Mouse (Mus musculus): Measurements from ENCODE around the gene Actl7a.

Actl7a gene

DNA sequence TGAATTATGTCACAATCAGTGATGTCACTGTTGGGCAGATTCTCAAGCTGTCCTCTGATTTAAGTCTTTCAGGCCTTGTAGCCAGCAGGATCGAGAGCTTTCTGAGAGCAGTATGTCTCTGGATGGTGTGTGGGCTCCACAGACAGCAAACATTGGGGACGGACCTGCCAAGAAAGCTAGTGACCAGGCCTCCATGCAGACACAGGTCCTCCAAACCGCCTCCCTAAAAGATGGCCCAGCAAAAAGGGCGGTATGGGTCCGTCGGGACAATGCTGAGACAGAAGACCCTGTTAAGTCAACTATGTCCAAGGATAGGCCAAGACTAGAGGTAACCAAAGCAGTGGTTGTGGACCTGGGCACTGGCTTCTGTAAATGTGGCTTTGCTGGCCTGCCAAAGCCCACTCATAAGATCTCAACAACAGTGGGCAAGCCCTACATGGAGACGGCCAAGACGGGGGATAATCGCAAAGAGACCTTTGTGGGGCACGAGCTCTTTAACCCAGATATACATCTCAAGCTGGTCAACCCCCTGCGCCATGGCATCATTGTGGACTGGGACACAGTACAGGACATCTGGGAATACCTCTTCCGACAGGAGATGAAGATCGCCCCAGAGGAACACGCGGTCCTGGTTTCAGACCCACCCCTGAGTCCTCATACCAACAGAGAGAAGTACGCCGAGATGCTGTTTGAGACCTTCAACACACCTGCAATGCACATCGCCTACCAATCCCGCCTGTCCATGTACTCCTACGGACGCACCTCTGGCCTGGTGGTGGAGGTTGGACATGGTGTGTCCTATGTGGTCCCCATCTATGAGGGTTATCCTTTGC is at the start of gene Actl7a:
Gene Actl7a, plus strand, starts transcription at position 51 of the 833 bp plus-strand sequence.
- CTCF ChIA-PET: no interaction called here

DNA sequence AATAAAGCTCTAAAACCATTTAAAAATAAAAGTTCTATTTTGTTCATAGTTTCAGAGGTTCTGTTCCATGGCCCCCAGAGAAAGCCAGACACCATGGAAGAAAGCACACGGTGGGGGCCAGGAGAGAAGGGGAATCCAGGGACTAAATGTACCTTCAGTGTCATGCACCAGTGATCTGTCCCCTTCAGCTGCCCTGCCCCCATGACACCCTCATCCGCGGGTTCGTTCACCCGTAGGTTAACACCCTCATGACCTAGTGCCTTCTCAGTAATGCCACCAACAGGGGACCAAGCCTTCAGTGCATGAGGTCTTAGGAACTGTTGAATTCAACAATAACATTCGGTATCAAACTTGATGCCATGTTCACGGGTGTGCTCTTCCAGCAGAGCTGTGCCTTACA is 46.8 kb upstream of the Actl7a start:
- CTCF ChIA-PET: no interaction called here

DNA sequence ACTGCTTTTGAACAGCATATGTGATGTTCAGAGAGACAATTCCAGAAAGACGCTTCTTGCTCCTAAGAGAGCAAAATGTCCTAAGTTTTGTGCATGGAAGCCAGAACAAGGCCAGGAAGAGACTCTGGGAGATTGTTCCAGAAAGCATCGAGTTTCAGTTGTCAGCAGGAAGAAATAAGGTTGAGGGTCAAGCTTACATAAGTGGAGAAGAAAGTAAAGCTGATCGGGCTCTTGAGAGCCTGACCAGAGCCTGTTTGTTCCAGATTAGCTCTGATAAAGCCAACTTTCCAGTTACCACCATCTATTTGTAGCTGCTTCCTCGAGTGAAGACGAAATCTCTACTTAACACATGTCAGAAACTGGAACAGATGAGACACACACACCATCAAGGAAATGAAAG is 44.5 kb upstream of the Actl7a start:
- CTCF ChIA-PET: no interaction called here

DNA sequence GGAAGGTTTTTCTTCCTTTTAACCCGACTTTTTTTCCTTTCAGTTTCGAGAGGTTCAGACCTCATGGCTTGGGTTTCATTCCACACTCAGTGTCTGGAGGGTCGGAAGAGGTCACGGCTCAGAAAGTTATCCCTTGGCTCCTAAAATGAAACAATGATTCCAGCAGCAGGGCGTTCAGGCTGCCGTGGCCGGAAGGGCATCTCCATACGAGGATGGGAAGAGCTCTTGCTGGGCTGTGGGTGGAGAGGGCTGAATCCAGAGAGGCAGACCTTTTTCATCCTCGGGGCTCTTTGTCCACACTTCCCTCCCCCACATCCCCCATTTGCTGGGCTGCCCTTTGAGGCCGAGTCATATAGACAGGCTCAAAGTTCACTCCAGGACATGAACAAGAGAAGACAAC is 41.0 kb upstream of the Actl7a start:
- CTCF ChIA-PET: no interaction called here

DNA sequence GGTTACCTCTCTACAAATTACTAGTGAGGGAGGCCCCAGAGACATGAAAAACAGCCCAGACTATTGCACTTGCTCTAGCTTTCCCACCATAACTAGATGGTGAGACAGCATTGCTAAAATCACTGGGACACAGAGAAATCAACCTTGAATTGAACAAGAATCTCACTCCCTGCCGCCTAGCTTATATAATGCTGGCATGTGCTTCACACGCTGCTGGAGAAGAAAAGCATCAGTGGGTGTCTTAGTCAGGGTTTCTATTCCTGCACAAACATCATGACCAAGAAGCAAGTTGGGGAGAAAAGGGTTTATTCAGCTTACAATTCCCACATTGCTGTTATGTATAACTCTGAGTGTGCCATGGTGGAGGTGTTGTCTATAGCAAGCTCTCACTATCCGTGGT is 30.1 kb upstream of the Actl7a start:
- CTCF ChIA-PET: interaction anchor here (0.5 kb wide), 1 partner anchor 657 kb away, joined by 6 read pairs; no protein-coding TSS in a partner anchor

DNA sequence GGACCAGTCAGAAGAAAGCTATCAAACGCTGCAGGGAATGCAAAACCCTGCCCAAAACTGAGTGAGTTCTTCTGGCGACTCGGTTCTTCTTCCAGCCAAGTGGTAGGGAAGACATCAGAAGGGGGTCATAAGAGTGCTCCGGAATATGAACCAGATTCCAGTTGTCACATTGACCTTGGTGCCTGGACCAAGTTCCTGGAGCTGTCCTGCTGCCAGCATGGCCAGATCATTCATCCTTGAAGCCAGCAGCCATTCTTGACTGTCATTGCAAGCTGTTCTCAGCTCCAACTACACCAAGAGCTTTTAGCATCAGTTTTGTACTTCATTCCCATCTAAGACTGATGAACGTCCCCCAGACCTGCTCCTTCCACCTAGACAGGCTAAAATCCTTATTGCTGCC is 26.4 kb upstream of the Actl7a start:
- CTCF ChIA-PET: no interaction called here

DNA sequence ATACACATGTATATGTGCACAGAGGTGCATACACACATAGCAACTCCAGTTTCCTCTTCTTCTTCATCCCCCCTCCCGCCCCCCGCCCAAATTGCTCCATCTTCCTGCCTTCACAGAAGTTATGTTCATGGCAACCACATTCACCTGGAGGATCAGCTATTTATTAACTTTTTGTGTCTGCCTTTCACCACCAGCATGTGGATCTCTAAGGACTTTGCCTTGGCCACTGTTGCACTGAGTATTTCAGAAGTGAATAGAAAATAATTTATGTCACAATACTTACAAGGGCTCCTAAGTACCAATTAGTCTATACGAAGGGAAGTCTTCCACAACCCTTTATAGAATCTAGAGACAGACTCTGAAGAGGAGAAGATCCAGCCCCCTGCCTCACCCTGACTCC is 25.3 kb upstream of the Actl7a start:
- CTCF ChIA-PET: no interaction called here

DNA sequence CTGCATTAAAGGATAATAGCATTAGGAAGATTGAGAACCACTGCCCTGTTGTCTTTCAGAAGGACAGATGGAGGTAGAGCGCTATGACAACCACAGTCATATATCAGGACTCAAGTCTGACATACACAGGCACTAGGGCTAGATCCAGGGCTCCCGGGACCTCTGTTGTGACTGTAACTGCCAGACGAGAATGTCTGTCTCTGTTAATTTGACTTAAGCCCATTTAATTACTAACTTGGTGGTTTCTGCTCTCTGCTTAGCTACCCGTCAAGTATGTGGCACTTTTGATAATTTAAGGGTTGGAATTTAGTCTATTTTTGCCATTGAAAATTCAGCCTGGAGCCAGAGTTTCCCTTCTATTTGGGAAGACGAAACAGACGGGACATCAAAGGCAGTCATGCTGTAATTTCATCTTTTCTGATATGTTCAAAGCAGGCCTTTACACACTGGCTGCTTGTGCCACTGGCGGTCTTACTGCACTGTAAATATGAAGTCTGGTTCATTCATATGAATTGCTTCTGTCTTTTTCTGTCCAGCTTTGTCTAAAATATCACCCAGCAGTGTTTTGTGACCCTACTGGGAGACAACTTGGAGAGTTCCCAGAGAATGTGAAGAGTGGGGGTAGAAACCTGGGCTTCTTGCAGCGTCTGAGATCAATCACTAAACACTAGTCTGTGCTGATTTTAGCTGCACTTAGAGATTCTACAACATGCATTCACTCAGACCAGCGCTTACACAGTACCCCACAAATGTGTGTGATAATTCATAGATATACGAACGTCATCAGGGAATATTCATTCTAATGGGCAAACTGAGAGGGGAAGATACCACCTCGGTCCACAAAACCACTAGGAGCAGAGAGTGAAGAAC is 24.4 kb upstream of the Actl7a start:
- CTCF ChIA-PET: no interaction called here

DNA sequence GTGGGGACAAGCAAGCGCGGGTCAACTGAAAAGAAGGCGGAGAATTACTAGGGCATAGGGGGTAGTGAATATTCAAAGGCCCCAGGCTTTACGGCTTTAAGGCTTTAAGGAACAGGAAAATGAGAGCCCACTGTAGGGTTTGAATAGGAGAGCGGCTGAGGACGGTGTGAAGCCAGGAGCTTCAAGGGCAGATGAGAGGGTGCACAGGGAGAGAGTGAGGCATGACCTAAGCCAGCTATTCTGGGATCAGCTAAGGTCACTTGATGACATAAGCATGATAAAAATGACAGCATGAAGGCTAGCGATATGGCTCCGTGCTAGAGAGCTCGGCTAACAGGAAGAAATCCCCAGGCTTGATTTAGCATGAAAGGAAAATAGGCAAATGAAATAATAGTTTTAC is 23.8 kb upstream of the Actl7a start:
- CTCF ChIA-PET: no interaction called here

DNA sequence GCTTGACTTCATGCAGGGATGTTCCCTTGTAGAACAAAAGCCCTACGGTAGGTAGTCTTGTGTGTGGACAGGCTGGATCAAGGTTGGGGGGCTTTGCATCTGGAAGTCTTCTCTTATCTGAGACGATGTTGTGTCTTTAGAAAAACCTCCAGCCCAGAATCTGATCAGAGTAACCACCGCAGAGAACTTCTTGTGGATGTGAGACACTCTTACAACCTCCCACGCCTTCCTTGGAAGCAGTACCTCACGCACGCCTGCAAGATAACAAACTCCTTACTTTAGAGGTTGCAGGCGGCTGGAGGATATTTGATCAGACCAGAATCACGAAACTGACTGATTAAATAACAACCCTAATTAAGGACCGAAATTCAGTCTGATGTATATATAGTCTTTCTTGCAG is 22.8 kb upstream of the Actl7a start:
- CTCF ChIA-PET: no interaction called here

DNA sequence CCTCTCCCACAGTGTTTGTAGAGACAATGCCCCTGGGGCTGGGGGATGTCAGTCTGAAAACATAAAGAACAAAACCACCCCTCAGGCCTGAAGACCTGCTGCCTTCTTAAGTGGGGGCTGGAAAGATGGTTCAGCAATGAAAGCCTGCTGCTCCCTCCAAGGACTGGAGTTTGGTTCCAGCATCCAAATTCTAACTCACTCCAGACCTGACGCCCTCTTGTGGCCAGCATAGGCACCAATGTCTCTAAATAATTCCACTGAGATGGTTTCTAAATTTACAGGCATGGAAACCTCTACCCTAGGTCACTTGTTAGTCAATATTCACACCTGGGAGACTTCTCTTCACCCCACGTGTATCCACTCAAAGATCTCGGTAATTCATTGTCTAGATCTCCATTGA is 21.7 kb upstream of the Actl7a start:
- CTCF ChIA-PET: no interaction called here

DNA sequence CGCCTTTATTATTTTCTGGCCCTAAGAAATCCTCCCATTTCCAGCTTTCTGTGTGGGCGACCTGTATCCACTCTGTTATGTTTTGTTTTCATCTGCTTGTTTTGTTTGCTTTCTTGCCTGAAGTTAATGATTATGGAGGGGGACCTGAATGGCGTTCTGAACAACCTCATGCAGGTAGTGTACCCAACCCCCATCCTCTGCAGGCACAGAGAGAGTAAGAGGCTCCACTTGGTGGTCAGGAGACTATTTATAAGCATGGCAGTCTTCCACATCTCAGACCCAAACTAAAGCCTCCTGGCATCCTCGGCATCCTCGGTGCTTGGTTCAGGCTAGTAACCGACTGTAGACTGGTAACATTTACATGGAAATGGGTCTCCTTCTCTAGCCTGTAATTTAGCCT is 20.9 kb upstream of the Actl7a start:
- CTCF ChIA-PET: no interaction called here

DNA sequence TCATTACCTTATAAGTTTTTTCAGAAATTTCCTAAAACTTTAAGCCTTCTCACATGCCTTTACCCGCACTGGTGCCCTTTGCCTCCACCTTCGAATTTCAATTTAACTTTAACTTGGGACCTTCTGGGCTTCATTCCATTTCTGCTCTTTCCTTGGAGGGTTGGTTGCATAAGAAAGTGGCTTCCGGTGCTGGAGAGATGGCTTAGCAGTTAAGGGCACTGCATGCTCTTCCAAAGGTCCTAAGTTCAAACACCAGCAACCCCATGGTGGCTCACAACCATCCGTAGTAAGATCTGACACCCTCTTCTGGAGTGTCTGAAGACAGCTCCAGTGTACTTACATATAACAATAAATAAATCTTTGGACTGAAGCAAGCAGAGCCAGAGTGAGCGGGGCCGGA is 20.0 kb upstream of the Actl7a start:
- CTCF ChIA-PET: no interaction called here

DNA sequence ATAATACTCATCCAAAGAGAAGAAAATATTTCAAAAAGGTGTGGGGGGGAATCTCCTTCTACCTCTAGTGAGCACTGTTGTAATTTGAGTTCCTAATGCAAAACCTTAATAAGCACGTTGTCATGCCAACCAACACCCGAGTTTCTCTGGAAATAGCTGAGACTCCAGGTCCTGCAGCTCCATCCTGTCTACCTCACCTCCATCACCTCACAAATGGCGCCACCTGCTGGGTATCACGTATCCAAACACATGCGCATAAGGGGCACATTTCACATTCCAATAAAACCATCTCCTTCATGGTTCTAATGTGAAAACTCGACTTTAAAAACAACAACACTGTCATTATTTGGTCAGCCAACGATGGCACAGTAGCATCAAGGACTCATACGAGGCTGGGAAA is 17.4 kb upstream of the Actl7a start:
- CTCF ChIA-PET: no interaction called here

DNA sequence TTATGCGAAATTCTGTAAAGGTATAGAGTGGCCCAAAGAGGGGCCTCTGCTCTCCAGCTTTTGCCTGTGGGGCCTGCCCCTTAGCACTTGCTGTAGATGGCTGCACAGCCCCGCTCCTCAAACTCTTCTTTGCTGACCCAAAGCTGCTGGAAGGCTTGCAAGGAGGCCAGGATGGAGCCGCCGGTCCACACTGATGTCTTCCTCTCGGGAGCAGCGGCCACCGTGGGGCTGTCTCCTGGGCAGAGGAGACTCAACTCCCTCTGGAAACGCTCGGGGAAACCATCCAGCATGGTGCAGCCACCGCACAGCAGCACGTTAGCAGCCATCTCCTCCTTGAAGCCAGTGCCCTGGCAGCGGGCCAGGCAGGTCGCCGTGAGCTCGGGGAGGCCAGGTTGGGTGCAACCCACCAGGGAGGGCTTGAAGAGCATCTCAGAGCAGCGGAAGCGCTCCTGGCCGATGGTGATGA is 3.2 kb upstream of the Actl7a start, which contains the start of gene Gm26657:
Gene Gm26657, plus strand, starts transcription at position 51 of the 466 bp plus-strand sequence.
- CTCF ChIA-PET: no interaction called here

DNA sequence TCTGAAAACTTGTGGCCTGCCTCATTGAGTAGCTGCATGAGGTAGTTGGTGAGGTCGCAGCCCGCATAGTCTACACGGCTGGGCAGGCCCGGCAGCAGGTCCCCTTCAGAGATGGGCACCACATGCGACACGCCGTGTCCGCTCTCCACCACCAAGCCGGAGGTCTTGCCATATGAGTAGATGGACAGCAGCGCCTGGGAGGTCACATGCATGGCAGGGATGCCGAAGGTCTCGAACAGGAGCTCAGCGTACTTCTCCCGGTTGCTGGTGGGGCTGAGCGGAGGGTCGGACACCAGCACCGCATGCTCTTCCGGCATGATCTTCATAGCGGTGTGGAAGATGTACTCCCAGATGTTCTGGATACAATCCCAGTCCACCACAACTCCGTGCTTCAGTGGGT is 2.6 kb upstream of the Actl7a start:
- CTCF ChIA-PET: no interaction called here

DNA sequence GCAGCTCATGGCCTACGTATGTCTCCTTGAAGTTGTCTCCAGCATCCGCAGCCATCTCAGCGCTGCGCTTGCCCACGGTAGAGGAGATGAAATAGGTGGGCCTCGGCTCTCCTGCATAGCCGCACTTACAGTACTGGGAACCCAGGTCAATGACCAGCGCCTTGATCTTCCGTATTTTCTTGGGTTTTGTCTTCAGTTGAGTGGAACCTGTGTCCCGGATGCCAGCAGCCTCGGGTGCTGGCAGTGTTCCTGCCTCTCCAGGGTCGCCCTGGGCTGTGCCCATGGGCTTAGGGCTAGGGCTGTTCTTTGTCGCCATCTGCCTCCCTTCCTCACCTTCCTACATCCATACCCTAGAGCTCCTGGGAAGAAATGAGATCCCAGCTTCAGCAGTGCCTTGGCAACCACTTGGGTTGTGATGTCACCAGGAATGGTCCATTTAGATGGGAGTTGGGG is 2.1 kb upstream of the Actl7a start, which contains the start of gene Actl7b:
Gene Actl7b, minus strand, starts transcription at position 403 of the 453 bp plus-strand sequence.
- CTCF ChIA-PET: no interaction called here

DNA sequence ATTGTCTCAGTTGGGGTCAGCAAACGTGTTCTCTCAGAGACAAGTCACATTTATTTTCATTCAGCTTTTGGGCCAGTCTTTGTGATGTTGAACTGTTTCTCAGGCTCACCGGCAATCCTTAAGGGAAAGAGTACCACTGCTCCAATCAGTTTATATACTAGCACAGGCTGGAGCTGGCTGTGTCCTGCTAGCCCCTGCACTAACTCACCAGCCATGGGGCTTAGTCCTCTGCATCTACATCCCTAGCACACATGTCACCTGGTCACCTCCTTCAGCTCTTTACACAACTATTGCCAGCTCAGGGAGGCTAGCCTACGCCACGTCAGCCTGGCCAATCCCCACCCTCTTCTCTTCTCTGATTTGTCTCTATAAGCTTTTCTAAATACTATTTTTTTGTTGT is 515 bp upstream of the Actl7a start:
- CTCF ChIA-PET: no interaction called here

DNA sequence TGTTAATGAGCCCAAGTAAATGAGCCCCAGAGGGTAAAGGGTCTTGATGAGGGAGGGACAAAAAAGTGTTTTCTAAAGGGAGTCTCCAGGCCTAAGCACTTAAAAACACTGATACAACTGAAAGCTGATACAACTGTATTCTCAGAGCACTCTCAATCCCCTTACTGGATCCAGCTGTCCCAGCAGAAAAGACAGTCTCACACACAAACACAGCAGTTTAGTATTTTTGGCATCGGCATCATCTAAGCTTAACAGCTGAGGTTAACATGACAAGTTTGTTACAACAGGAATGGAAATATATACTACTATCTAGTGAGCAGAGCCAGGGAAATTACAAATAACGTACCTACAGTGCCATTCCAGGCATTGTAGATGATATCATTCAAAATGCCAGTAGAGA is 3.1 kb downstream of the Actl7a start:
- CTCF ChIA-PET: no interaction called here

DNA sequence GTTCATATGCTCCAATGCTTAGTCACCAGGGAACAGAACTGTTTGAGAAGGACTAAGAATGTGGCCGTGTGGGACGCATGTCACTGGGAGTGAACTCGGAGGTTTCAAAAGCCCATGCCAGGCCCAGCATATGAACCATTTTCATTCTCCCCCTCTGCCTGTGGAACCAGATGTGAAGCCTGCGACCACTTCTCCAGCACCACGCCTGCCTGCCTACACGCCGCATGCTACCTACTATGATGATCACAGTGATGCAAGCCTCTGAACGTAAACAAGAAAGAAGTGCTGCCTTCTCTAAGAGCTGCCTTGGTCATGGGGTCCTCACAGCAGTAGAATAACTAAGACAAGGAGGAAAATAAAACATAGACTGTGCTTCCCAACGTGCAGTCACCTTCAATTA is 4.2 kb downstream of the Actl7a start:
- CTCF ChIA-PET: no interaction called here

DNA sequence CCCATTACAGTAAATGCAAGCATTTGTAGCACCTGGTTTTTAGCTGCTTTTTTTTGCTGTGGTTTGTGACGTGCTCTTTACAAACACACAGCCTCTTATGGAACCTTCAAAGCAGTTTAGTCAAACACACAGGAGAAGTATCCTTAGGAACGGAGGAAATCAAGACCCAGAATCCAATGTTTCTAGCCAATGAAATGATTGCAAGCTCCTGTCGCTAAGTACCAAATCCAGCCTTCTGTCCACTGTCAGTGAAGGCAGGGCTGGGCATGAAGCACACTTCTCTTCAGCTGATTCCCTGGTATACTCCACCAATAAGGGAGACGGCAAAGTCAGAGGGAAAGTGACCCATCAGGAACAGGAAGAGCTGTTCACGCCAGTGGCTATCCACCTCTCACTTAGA is 12.8 kb downstream of the Actl7a start:
- CTCF ChIA-PET: no interaction called here

DNA sequence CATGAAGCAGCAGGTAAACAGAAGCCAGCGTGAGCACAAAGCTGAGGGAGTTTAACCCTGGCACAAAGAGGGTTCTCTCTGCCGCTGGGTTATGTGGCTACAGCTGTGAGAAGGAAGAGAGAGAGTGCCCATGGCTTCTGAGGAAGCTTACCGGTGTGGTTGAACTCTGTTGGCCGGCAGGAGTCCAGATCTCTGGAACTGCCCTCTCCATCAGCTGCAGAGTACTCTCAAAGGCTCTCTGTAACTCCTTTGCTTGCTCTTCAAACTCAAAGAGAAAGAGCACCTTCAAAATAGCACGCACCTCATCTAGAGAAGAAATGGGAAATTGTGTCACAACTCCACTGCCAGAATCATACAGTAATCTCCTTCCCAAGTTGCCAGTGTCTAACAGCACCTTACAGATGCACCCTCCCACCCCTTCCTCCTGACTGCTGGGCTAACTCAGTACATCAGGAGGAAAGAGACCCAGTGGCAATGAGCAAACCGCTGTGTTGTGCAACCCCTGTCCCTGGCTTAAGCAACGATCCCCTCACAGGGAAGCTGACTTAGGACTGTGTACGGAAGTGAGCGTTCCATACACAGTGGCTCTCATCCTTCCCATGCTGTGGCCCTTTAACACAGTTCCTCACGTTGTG is 13.9 kb downstream of the Actl7a start:
- CTCF ChIA-PET: no interaction called here

DNA sequence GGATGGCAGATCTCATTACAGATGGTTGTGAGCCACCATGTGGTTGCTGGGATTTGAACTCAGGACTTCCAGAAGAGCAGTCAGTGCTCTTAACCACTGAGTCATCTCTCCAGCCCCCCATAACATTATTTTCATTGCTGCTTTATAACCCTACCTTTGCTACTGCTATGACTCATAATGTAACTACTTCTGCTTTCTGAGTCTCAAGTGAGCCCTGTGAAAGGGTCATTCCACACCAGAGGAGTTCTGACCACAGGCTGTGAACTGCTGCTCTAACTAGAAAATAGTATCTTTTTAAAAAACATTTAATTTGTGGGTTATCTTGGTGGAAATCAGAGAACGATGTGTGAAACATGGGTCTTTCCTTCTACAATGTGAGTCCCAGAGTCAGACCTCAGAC is 14.5 kb downstream of the Actl7a start:
- CTCF ChIA-PET: no interaction called here

All from spleen, embryonic (tissue).